Mouse (Mus musculus) bone marrow, adult 2 months (tissue): ENCODE results near the gene Mtrex. TPM values are rescaled to one million over a fixed set of nuclear protein-coding genes. Genes with fewer than 3 reads are reported as not detected.

Experiments
- H3K27ac ChIP-seq: fragments of 200-500 bp; 2 replicates; pipeline ENCODE4 v1.5.1; 2012; ENCODE audit warnings: low read depth, mild to moderate bottlenecking, control low read depth, inconsistent platforms, low read length; ENCODE audit not compliant: control insufficient read depth, poor library complexity, insufficient read depth
- H3K4me1 ChIP-seq: fragments of 200-500 bp; 2 replicates; pipeline ENCODE4 v1.6.1; 2011; ENCODE audit warnings: low read length; ENCODE audit not compliant: control insufficient read depth, insufficient read depth
- H3K4me3 ChIP-seq: fragments of 200-500 bp; replicated peaks from 2 replicates; pipeline ENCODE3; 2011; ENCODE audit warnings: mild to moderate bottlenecking, low read depth, low read length, control low read depth; ENCODE audit not compliant: control insufficient read depth
- CTCF ChIP-seq: fragments of 200-500 bp; IDR thresholded peaks from 2 replicates; pipeline ENCODE4 v1.5.1; 2011; ENCODE audit warnings: low read length, control low read depth; ENCODE audit not compliant: control insufficient read depth, insufficient read depth
- POLR2A ChIP-seq: fragments of 200-500 bp; IDR thresholded peaks from 2 replicates; pipeline ENCODE4 v1.6.1; 2011; ENCODE audit warnings: low read depth, mild to moderate bottlenecking, control low read depth, low read length, borderline replicate concordance; ENCODE audit not compliant: control insufficient read depth
- WGBS: fragments of 180-500 bp; shearing (Covaris S2); methylation state at CpG from one replicate; pipeline ENCODE4 v1.1.7; 2018; 5-methylcytosine and 5-hydroxymethylcytosine counted together
- polyA plus RNA-seq: library from polyadenylated mRNA; stranded (reverse); fragments of >200 nt; gene quantifications from 2 replicates; pipeline ENCODE4 v1.2.4, GENCODE M21; 2011; ENCODE audit warnings: low replicate concordance; ENCODE audit not compliant: missing spikeins, insufficient read depth, insufficient read length

Mtrex gene
- polyA plus RNA-seq, 1 experiment: 52.6 TPM

GRCm38 (mm10) chr13:112861825-112862306 is 65.3 kb downstream of the Mtrex start:
- H3K4me3 ChIP-seq: no peak overlapping the region
- no peak overlapping the region for H3K27ac ChIP-seq
- H3K4me1 ChIP-seq: no peaks in the 10 kb centered on the region
- TF ChIP-seq CTCF: no peak
- no peak for TF ChIP-seq POLR2A
- 68% methylated on average over 5 of the region's 5 CpGs for WGBS

DNA sequence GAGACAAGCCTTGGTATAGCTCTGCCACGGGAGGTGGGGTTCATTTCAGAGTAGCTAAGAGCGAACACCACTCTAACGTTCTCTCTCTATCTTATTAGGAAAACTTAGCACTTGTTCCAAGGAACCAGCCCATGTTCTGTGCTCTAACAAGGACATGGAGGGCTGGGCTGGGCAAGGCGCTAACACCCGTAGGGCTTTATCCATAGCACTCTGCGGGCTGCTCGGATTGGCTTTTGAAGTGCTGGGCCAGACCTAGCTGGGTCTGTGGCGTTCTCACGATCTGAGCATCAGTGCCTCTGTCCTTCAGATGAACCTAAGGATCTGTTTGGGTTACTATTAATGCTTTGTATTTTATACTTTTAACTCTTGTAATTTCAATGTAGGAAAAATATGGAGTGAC is 66.3 kb downstream of the Mtrex start:
- no peak for TF ChIP-seq CTCF
- TF ChIP-seq POLR2A: no peak
- H3K4me3 ChIP-seq: no peak overlapping the region
- no peaks in the 10 kb centered on the region for H3K4me1 ChIP-seq
- no peak overlapping the region for H3K27ac ChIP-seq
- 95% methylated on average over 9 of the region's 9 CpGs for WGBS

GRCm38 (mm10) chr13:112860370-112860769 is 66.8 kb downstream of the Mtrex start:
- Histone ChIP-seq H3K4me3 (no peak overlapping the region), H3K27ac (no peak overlapping the region), H3K4me1 (no peaks in the 10 kb centered on the region)
- WGBS: 89% methylated on average over 2 of the region's 2 CpGs
- no peak for TF ChIP-seq POLR2A
- no peak for TF ChIP-seq CTCF

GRCm38 (mm10) chr13:112859574-112860134 is 67.5 kb downstream of the Mtrex start:
- WGBS: 85% methylated on average over 21 of the region's 21 CpGs

GRCm38 (mm10) chr13:112857921-112858320 is 69.3 kb downstream of the Mtrex start:
- no peak overlapping the region for H3K27ac ChIP-seq
- no peak overlapping the region for H3K4me3 ChIP-seq
- TF ChIP-seq POLR2A (no peak), CTCF (no peak)
- 93% methylated on average over 7 of the region's 7 CpGs for WGBS
- H3K4me1 ChIP-seq: no peaks in the 10 kb centered on the region

More at GRCm38 (mm10) chr13:112859574-112860134, 67.5 kb downstream of the Mtrex start:
- TF ChIP-seq POLR2A: no peak
- no peak for TF ChIP-seq CTCF
- Histone ChIP-seq H3K4me1 (no peaks in the 10 kb centered on the region), H3K27ac (no peak overlapping the region; the same call in 1 of the 2 replicates), H3K4me3 (no peak overlapping the region)

DNA sequence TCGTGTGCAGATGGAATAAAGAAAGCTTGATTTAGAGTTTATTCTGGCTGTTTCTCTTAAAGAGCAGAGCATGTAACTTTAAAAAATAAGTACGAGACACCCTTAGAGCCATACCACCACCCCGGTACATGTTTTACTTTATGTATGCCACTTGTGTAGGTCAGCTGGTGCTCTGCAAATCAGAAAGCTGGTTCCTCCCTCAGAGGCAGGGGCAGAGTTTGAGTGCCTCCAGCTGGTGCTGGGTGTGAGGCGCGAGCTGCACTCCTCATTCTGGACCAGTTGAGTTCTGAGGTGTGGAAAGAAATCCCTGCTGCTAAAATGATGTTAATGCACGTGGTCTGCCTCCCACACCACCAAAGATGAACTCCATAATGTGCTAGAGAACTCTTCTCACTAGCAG is 72.8 kb downstream of the Mtrex start:
- TF ChIP-seq CTCF (no peak), POLR2A (no peak)
- Histone ChIP-seq H3K27ac (no peak overlapping the region), H3K4me1 (no peaks in the 10 kb centered on the region), H3K4me3 (no peak overlapping the region)
- 83% methylated on average over 6 of the region's 6 CpGs for WGBS

DNA sequence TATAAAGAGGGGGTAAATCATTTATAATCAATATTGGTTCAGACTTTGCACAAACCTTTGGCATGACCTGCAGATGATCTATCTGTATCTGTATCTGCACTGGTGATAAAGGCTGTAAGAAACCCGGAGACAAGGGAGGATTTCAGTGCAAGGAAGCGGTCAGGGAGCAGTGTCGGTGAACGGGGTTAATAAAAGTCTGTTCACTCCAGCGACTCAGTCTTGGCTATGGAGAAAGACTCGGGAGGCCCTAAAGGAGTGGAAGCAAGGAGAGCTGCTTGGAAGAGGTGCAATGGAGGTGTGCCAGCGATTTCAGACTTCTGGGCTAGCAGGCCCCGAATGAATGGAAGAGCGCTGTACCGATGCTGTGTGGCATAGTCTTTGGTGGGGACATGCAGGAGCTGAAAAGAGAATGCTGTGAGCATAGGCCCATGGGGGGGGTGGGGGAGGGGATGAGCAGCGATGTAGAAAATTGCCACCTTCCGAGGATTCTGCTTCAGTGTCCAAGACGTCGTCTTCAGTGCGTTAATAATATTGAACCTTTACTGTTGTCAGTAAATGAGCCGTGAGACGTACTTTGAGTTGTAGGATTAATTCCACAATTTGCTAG is 73.4 kb downstream of the Mtrex start:
- 91% methylated on average over 17 of the region's 17 CpGs for WGBS
- Histone ChIP-seq H3K27ac (no peak overlapping the region), H3K4me1 (no peaks in the 10 kb centered on the region), H3K4me3 (no peak overlapping the region)
- TF ChIP-seq POLR2A: no peak
- no peak for TF ChIP-seq CTCF

- Histone ChIP-seq H3K4me3 (no peak overlapping the region), H3K27ac (no peak overlapping the region), H3K4me1 (no peaks in the 10 kb centered on the region)
- TF ChIP-seq CTCF (no peak), POLR2A (no peak)
- WGBS: 88% methylated on average over 3 of the region's 3 CpGs
Observed at GRCm38 (mm10) chr13:112845931-112846330, 81.3 kb downstream of the Mtrex start.

- Histone ChIP-seq H3K27ac (no peak overlapping the region; the same call in 1 of the 2 replicates), H3K4me1 (no peaks in the 10 kb centered on the region), H3K4me3 (no peak overlapping the region)
- TF ChIP-seq POLR2A (no peak), CTCF (no peak)
- 89% methylated on average over 16 of the region's 16 CpGs for WGBS
Observed at GRCm38 (mm10) chr13:112840241-112841087, 86.7 kb downstream of the Mtrex start.
